19 mouse cellular contexts compared by ENCODE assay signal in genomic region chr10:105556890-105557572, GRCm38 (mm10).
"Had no signal": no experiment of that assay in that cellular context is flagged by ENCODE, and none has a peak within 500 bp of the region (broad histone marks: within the 10 kb centered on the region; RNA-seq: fewer than 3 reads in every experiment).

No protein-coding gene starts in this region.

- ATAC-seq: liver, postnatal 0 days; lung, postnatal 0 days; midbrain, embryonic 13.5 days; midbrain, embryonic 15.5 days had no signal

- H3K9ac ChIP-seq: liver, embryonic 15.5 days; liver, postnatal 0 days; lung, embryonic 15.5 days; midbrain, embryonic 13.5 days; midbrain, embryonic 15.5 days; neural tube, embryonic 13.5 days had no signal

- DNase-seq: liver, postnatal 0 days; lung, adult 2 months; lung, postnatal 14 days; lung, postnatal 36 days; right cerebral cortex, postnatal 14 days; right cerebral cortex, postnatal 4 days; spleen, adult 18-20 months; thymus, adult 18-20 months; thymus, postnatal 14 days; thymus, postnatal 36 days had no signal

- H3K27ac ChIP-seq: liver, embryonic 15.5 days; lung, embryonic 15.5 days; macrophage; midbrain, embryonic 13.5 days; midbrain, embryonic 15.5 days; neural tube, embryonic 13.5 days had no signal

- H3K36me3 ChIP-seq: liver, embryonic 15.5 days; lung, embryonic 15.5 days; midbrain, embryonic 13.5 days; midbrain, embryonic 15.5 days; neural tube, embryonic 13.5 days had no signal

- H3K4me3 ChIP-seq: liver, embryonic 15.5 days; lung, embryonic 15.5 days; megakaryocyte, embryonic 14.5 days; midbrain, embryonic 13.5 days; midbrain, embryonic 15.5 days; neural tube, embryonic 13.5 days had no signal

- H3K4me2 ChIP-seq: liver, embryonic 15.5 days; lung, embryonic 15.5 days; midbrain, embryonic 11.5 days; midbrain, embryonic 13.5 days; midbrain, embryonic 15.5 days; neural tube, embryonic 13.5 days had no signal

- H3K27me3 ChIP-seq: liver, embryonic 15.5 days; lung, embryonic 15.5 days; megakaryocyte, embryonic 14.5 days; midbrain, embryonic 13.5 days; midbrain, embryonic 15.5 days; neural tube, embryonic 13.5 days had no signal

- H3K9me3 ChIP-seq: liver, embryonic 15.5 days; lung, embryonic 15.5 days; megakaryocyte, embryonic 14.5 days; midbrain, embryonic 13.5 days; midbrain, embryonic 15.5 days; neural tube, embryonic 13.5 days had no signal

- H3K4me1 ChIP-seq: liver, embryonic 15.5 days; midbrain, embryonic 13.5 days; midbrain, embryonic 15.5 days had no signal
